Mouse (Mus musculus) megakaryocyte, embryonic 14.5 days (primary cell): Measurements from ENCODE around the gene Dtx2. TPM values are rescaled to one million over a fixed set of nuclear protein-coding genes. Genes with fewer than 3 reads are reported as not detected.
"Not testable (repeated sequence)": the region's sequence is repeated elsewhere in the genome, so short reads cannot be mapped to it uniquely, and the experiment has no call there.

ENCODE experiments used
- H3K27me3 ChIP-seq: replicated peaks from 2 replicates; pipeline ENCODE3; 2012; ENCODE audit warnings: inconsistent platforms
- H3K36me3 ChIP-seq: replicated peaks from 2 replicates; pipeline ENCODE3; 2012; ENCODE audit warnings: low read length, inconsistent platforms, mixed read lengths
- H3K4me1 ChIP-seq: 2 replicates; pipeline ENCODE4 v1.6.1; 2012; ENCODE audit warnings: inconsistent platforms
- H3K4me3 ChIP-seq: replicated peaks from 2 replicates; pipeline ENCODE3; 2012; ENCODE audit warnings: moderate library complexity, mild to moderate bottlenecking, inconsistent platforms
- H3K9me3 ChIP-seq: 2 replicates; pipeline ENCODE4 v1.6.1; 2012; ENCODE audit warnings: inconsistent platforms
- FLI1 ChIP-seq: IDR thresholded peaks from 2 replicates; pipeline ENCODE4 v1.6.1; 2012; ENCODE audit warnings: low read length, inconsistent platforms, mixed read lengths
- GATA1 ChIP-seq: IDR thresholded peaks from 3 replicates; pipeline ENCODE4 v1.6.1; 2012; ENCODE audit warnings: mixed read lengths, low read length, inconsistent platforms, borderline replicate concordance
- polyA plus RNA-seq: library from polyadenylated mRNA; stranded (reverse); fragments of >175 nt; gene quantifications from 2 replicates; pipeline ENCODE4 v1.2.3, GENCODE M21; 2012; ENCODE audit warnings: low replicate concordance; ENCODE audit not compliant: insufficient read depth

Gene Dtx2
- polyA plus RNA-seq, 1 experiment: 23.7 TPM

- Histone ChIP-seq H3K4me3 (no peak overlapping the region), H3K4me1 (peaks cover 23% of the 10 kb centered on the region), H3K36me3 (no peaks in the 10 kb centered on the region), H3K27me3 (peaks cover 38% of the 10 kb centered on the region), H3K9me3 (peaks cover 4% of the 10 kb centered on the region; the same call in 1 of the 2 replicates)
- TF ChIP-seq FLI1: no peak
- no peak for TF ChIP-seq GATA1
Observed at GRCm38 (mm10) chr5:136044865-136045264, 50.3 kb downstream of the Dtx2 start.

GRCm38 (mm10) chr5:136045408-136045807 is 50.8 kb downstream of the Dtx2 start:
- Histone ChIP-seq H3K36me3 (no peaks in the 10 kb centered on the region), H3K4me1 (peaks cover 18% of the 10 kb centered on the region), H3K27me3 (peaks cover 42% of the 10 kb centered on the region), H3K4me3 (no peak overlapping the region), H3K9me3 (peaks cover 4% of the 10 kb centered on the region; the same call in 1 of the 2 replicates)
- TF ChIP-seq FLI1 (no peak), GATA1 (no peak)

- TF ChIP-seq FLI1: no peak
- TF ChIP-seq GATA1: no peak
- peaks cover 4% of the 10 kb centered on the region; the same call in 1 of the 2 replicates for H3K9me3 ChIP-seq
- H3K27me3 ChIP-seq: peaks cover 42% of the 10 kb centered on the region
- peaks cover 12% of the 10 kb centered on the region for H3K4me1 ChIP-seq
- no peak overlapping the region for H3K4me3 ChIP-seq
- no peaks in the 10 kb centered on the region for H3K36me3 ChIP-seq
Observed at GRCm38 (mm10) chr5:136045987-136046386, 51.4 kb downstream of the Dtx2 start.

- not testable (repeated sequence) for H3K36me3 ChIP-seq, H3K4me3 ChIP-seq, H3K9me3 ChIP-seq
- H3K4me1 ChIP-seq: peaks cover 16% of the 10 kb centered on the region
- peaks cover 41% of the 10 kb centered on the region for H3K27me3 ChIP-seq
Observed at GRCm38 (mm10) chr5:136048541-136048940, 53.9 kb downstream of the Dtx2 start.

GRCm38 (mm10) chr5:136049926-136050325 is 55.3 kb downstream of the Dtx2 start:
- Histone ChIP-seq H3K4me1 (peaks cover 16% of the 10 kb centered on the region), H3K36me3 (no peaks in the 10 kb centered on the region), H3K4me3 (no peak overlapping the region), H3K9me3 (peaks cover 4% of the 10 kb centered on the region; the same call in 1 of the 2 replicates), H3K27me3 (peaks cover 35% of the 10 kb centered on the region)
- TF ChIP-seq FLI1 (no peak), GATA1 (no peak)

GRCm38 (mm10) chr5:136051231-136052085 is 56.9 kb downstream of the Dtx2 start:
- peaks cover 4% of the 10 kb centered on the region; the same call in 1 of the 2 replicates for H3K9me3 ChIP-seq
- TF ChIP-seq GATA1 (no peak), FLI1 (no peak)
- no peaks in the 10 kb centered on the region for H3K36me3 ChIP-seq
- H3K4me3 ChIP-seq: no peak overlapping the region
- H3K4me1 ChIP-seq: peaks cover 8% of the 10 kb centered on the region; the same call in 1 of the 2 replicates
- H3K27me3 ChIP-seq: peaks cover 38% of the 10 kb centered on the region

- Histone ChIP-seq H3K4me3 (no peak overlapping the region), H3K36me3 (no peaks in the 10 kb centered on the region), H3K27me3 (peaks cover 46% of the 10 kb centered on the region), H3K4me1 (peaks cover 8% of the 10 kb centered on the region; the same call in 1 of the 2 replicates), H3K9me3 (peaks cover 4% of the 10 kb centered on the region; the same call in 1 of the 2 replicates)
- TF ChIP-seq GATA1 (no peak), FLI1 (no peak)
Observed at GRCm38 (mm10) chr5:136052861-136053655, 58.5 kb downstream of the Dtx2 start.

GRCm38 (mm10) chr5:136054301-136055077 is 59.9 kb downstream of the Dtx2 start, which contains the start of gene Upk3bl:
Upk3bl (plus strand) TSS chr5:136054492.
- Histone ChIP-seq H3K9me3 (no peaks in the 10 kb centered on the region), H3K4me1 (peaks cover 8% of the 10 kb centered on the region; the same call in 1 of the 2 replicates), H3K27me3 (peaks cover 51% of the 10 kb centered on the region), H3K36me3 (no peaks in the 10 kb centered on the region), H3K4me3 (no peak within 1 kb of the TSS)
- TF ChIP-seq GATA1: no peak
- TF ChIP-seq FLI1: no peak

- Histone ChIP-seq H3K27me3 (peaks cover 61% of the 10 kb centered on the region), H3K9me3 (no peaks in the 10 kb centered on the region), H3K4me3 (no peak overlapping the region), H3K36me3 (no peaks in the 10 kb centered on the region), H3K4me1 (peaks cover 12% of the 10 kb centered on the region; the same call in 1 of the 2 replicates)
- TF ChIP-seq FLI1: no peak
- no peak for TF ChIP-seq GATA1
Observed at GRCm38 (mm10) chr5:136056062-136056461, 61.5 kb downstream of the Dtx2 start.
